Mouse (Mus musculus) CD8-positive naive resting alpha-beta T cell, adult 2 months (primary cell): Measurements from ENCODE around the gene Ticam1.
"Not testable (repeated sequence)": the region's sequence is repeated elsewhere in the genome, so short reads cannot be mapped to it uniquely, and the experiment has no call there.

Experiments used
- DNase-seq, 2 experiments: peaks; one replicate each; pipeline ENCODE4 v3.0.0; 2022; ENCODE audit warnings: low read depth in 2 of 2, low spot score in 2 of 2

Gene Ticam1

GRCm38 (mm10) chr17:56265011-56265410 is 11.6 kb downstream of the Ticam1 start:
- no peak for DNase-seq

GRCm38 (mm10) chr17:56264020-56264419 is 12.6 kb downstream of the Ticam1 start:
- DNase-seq, result peak; percentile 63 to 75

GRCm38 (mm10) chr17:56262645-56263094 is 13.9 kb downstream of the Ticam1 start:
- no peak for DNase-seq

- no peak for DNase-seq
Measured at GRCm38 (mm10) chr17:56261166-56261565, 15.4 kb downstream of the Ticam1 start.

- no peak for DNase-seq
Measured at GRCm38 (mm10) chr17:56259301-56260037, 17.1 kb downstream of the Ticam1 start.

GRCm38 (mm10) chr17:56258812-56259211 is 17.8 kb downstream of the Ticam1 start:
- not testable (repeated sequence) for DNase-seq

GRCm38 (mm10) chr17:56258269-56258668 is 18.3 kb downstream of the Ticam1 start:
- not testable (repeated sequence) for DNase-seq

- no peak for DNase-seq
Measured at GRCm38 (mm10) chr17:56257181-56257894, 19.2 kb downstream of the Ticam1 start.

GRCm38 (mm10) chr17:56256239-56256881 is 20.2 kb downstream of the Ticam1 start, which contains the start of gene Fem1a:
Fem1a (plus strand) TSS chr17:56256810.
- peak; percentile 94 for DNase-seq

- DNase-seq, result peak; percentile 96
Measured at GRCm38 (mm10) chr17:56255863-56256238, 20.7 kb downstream of the Ticam1 start.

GRCm38 (mm10) chr17:56255429-56255828 is 21.2 kb downstream of the Ticam1 start:
- DNase-seq, result no peak

- DNase-seq, result no peak
Measured at GRCm38 (mm10) chr17:56254695-56255094, 21.9 kb downstream of the Ticam1 start.

- DNase-seq, result peak; percentile 68 to 80
Measured at GRCm38 (mm10) chr17:56251136-56251829, 25.3 kb downstream of the Ticam1 start.

GRCm38 (mm10) chr17:56245608-56246007 is 31.0 kb downstream of the Ticam1 start:
- no peak for DNase-seq

GRCm38 (mm10) chr17:56241541-56242401 is 34.8 kb downstream of the Ticam1 start:
- peak; percentile 36 to 58 for DNase-seq

GRCm38 (mm10) chr17:56233818-56234469 is 42.6 kb downstream of the Ticam1 start:
- no peak for DNase-seq

- no peak for DNase-seq
Measured at GRCm38 (mm10) chr17:56233389-56233788, 43.2 kb downstream of the Ticam1 start.

- no peak for DNase-seq
Measured at GRCm38 (mm10) chr17:56229943-56230342, 46.6 kb downstream of the Ticam1 start.

GRCm38 (mm10) chr17:56226566-56226965 is 50.0 kb downstream of the Ticam1 start:
- DNase-seq, result no peak

GRCm38 (mm10) chr17:56224916-56225315 is 51.7 kb downstream of the Ticam1 start:
- DNase-seq, result no peak
